Mouse (Mus musculus) cerebellum, postnatal 25 days (tissue): ENCODE data around the gene Olfr466.

ENCODE experiments used
- DNase-seq, 2 experiments: peaks; one replicate each; pipeline ENCODE4 v3.0.0; 2021; ENCODE audit warnings: mixed read lengths in 2 of 2

Olfr466 gene

DNA sequence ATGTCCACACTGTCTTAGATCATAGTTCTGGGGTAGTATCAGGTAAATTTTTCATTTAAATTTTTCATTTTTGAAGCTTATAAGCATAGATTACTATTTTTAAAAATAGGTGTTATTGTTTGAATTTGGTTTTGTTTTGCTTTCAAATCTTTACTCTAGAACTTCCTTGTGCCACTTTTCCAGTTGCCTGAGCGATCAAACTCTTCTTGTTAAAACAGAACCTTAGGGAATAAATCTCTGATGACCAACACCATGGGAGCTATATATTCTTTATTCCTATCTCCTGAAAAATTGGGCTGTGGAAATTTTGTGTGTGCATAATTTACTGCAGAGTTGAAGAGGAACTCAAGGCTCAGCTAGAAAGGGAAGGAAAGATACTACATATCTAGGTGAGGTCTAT, at the start of gene Olfr466:
TSS of gene Olfr466 (plus strand) at position 301 of the 400 bp plus-strand sequence.
- no peak for DNase-seq

DNA sequence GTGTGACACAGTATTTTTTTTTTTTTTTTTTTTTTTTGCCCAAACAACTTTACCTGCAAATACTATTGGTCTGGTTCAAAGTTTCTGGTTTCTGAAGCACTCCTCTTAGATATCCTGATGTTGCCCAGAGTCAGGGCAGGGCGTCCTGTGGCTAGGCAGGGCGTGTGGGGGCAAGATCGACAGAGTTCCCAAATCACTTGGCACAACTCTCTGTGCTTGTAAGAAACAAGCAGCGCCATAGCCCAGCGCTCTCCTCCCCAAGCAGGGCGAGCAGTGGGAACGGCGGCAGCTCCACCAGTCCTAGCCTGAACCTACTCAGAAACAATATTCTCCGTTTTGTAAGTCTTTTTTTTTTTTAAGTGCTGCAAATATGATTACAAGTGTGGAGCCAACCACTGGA, 49.4 kb upstream of the Olfr466 start:
- DNase-seq = no peak

DNA sequence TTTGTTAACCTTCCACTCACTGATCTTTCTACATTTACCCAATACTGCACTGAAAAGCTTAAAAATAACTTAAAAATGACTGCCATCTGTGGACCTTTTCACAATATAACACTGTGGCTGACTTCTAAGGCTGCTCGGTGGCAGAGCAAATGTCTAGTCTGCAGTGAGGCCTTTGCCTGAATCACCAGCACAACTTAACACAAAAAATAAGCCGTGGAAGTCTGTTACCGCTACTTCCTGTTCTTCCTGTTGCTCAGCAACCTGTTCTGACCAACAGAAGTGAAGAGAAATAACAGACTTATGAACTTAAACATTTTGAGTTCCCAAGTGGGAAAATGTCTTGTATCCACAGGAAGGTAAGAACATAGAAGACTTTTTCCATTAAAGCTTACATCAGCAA, 48.8 kb upstream of the Olfr466 start:
- no peak for DNase-seq

DNA sequence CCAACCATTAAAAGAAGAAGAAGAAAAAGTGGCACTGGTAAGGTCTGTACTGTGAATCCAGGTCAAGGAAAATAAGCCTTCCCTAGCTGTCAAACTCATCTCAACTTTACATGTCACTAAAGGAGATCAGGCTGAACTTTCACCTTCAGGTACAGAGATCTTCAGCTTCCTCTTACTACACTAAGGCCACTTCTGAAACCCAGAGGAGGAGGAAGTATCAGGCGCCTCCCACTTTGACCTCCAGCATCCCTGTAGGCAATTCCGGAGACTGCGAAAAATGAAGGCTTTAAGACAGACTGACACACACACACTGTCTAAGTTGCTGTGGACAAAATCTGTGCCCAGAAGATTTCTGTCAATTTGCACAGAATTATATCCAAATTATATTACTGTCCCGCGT, 38.1 kb upstream of the Olfr466 start:
- peak in 1 of 2 experiments; percentile 4 for DNase-seq

DNA sequence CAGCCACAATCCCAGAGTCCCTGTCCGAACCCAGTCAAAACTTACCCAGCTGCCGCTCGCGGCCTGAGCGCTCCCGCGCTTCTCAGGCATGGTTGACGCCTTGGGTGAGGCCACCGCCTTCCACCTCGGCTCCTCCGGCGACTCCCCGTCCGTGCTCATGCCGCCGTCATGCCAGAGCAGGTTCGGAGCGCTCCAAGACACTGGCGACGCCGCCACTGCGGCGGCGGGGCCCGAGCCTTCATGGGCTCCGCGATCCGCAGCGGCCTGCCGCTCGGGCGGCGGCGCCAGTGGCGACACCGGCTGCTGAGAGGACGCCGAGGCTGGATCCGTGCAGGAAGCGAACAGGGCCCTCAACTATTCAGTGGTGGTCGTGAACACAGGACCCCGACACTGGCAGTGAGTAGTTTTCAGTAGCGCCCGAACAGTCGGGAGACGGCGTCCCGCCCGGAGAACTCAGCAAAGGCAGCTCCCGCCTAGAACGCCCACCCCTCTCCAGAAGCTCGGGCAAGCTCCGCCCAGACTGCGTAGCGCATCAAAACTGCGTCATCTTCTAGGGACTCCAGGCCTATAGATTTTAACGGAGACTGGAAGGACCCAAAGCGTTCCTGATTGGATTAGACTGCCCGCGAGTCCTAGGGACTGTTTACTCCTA, 37.5 kb upstream of the Olfr466 start, which contains the start of gene Mfsd14b:
TSS of gene Mfsd14b (minus strand) at position 517 of the 652 bp plus-strand sequence.
- peak; percentile 92 to 93 for DNase-seq

DNA sequence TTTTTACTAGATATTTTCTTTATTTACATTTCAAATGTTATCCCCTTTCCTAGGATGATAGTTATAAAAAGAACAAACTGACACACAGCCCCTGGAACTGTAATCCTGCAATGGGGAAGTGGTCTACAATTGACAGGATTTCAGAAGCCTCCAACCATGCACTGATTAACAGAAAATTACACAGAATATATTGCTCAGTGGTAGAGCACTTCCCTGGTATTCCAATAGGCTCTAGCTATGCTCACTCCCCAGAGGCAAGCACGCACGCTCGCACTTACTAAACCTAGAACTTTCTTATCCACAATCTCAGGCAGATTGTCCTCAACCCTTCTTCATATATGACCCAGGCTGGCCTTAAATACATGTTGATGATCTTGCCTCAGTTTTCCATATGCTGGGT, 36.8 kb upstream of the Olfr466 start:
- DNase-seq = peak in 1 of 2 experiments; percentile 10

DNA sequence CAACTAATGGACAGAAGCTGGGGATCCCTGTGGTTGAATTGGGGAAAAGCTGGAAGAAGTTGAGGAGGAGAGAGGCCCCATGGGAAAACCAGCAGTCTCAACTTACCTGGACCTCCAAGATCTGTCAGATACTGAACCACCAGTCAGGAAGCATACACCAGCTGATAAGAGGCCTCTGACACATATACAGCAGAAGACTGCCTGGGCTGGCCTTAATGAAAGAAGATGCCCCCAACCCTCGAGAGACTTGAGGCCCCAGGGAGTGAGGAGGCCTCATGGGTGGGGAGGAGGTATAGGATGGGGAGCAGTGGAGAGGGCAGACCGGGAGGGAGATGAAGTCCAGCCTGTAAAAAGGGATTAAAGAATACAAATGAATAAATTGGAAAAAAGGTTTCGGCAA, 29.1 kb upstream of the Olfr466 start:
- DNase-seq = no peak

DNA sequence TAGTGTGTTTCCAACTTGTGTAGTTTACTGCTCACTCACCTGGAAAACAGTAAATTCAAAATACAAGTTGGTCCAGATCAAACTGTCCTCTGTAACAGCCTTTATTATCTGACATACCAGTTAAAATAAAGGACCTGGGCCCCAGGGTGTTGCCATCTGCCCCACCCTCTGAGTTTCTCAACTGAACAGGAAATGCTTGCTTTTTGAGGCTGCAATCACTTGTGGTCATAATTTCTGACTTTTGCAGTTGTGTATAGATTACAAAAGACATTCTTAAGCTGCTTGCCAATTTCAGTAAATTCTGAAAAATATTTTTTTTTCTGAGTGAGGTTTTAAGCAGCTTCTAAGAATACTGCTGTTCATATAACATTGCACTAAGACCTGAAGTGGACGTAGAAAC, 27.9 kb upstream of the Olfr466 start:
- DNase-seq = no peak

DNA sequence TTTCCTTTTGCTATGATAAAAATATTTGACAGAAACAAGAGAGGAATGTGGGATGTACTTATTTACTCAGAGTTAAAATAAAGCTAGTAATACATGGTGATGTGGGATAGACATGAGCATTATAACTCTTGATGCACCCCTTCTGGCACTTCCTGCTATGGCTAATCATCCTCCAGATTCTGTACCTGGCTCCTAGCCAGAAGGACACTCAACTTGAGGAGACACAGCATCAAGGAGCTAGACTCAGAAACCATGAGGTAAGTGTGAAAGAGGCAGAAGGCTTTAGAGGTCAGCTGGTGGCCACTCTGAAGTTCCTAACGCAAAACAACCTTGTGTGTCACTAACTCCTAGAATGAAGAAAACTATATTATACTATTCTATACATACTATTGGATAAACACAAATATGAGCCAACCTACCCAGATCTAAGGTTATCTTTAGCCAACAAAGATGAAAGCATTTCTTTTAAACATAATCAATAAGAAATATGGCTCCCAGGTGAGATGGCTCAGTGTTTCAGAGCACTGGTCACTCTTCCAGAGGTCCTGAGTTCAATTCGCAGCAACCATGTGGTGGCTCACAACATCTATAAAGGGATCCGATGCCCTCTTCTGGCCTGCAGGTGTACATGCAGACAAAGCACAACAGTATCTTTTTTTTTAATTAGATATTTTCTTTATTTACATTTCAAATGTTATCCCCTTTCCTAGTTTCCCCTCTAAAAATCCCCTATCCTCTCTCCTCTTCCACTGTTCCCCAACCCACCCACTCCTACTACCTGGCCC, 22.8 kb upstream of the Olfr466 start:
- DNase-seq = no peak

DNA sequence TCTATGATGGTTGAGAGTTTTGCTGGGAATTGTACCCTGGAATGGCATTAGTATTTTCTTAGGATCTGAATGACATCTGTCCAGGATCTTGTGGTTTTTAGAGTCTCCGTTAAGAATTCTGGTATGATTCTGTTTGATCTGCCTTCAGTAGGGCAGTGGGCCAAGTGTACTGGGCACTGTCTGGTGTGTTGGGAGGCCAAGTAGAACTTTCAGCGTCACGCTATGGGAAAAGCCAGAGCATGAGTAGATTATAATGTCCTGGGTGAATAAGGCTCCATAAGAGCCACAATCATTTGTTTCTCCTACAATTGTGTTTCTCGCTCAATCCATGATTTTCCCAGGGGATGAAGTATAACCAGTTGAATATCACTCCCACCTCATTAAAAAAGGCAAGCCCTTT, 12.3 kb upstream of the Olfr466 start, which contains the start of gene Olfr465-ps1:
TSS of gene Olfr465-ps1 (plus strand) at position 301 of the 400 bp plus-strand sequence.
- no peak for DNase-seq

DNA sequence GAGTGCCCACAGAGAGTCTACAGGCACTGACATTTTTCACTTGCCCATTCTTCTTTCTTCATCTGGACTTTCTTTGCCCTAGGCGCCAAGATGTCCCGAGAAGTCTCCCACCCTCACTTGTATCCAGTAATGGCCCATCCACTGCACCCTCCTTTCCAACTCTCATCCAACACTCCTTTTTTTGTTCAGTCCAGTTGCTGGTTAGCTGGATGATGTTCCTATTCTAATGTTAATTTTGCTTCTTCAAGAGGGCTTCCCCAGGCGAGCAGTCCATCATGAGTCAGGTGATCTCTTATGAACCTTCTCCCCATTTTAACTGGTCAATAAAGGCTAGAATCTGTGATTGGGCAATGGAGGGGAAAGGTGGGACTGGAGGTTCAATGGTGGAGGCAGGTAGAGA, 24.1 kb downstream of the Olfr466 start:
- DNase-seq = no peak

DNA sequence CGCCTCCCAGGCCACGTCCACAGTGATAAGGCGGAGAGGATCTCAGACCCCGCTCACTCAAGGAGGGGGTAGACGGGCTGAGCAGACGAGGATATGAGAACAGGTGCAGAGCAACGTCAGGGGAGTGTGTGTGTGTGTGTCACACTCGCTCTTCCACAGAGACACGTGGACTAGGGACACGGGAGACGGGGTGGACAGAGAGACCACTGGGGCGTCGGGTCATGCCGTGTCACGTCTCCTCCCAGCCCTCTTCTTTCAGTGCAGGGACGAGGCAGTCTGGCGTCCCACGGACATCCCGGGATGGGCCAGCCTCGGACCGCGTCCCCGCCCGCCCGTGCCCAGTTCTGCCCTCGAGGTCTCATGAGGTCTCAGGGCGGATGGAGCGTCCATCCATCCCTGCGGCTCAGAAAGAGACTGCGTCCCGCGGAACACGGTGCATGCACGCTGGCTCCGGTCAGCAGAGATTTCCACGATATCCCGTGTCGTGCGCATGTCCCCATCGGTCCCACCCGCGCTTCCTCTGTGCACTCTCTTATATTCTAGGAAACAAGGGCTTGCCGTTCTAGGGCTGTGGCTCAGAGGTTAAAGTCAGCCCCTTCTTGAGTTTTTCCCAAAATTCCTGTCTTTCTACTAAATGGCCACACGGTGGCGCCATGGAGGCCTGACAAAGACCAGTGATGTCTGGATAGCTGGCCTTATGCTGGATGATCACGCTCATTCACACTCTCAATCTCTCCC, 25.9 kb downstream of the Olfr466 start:
- DNase-seq = peak; percentile 14 to 33

DNA sequence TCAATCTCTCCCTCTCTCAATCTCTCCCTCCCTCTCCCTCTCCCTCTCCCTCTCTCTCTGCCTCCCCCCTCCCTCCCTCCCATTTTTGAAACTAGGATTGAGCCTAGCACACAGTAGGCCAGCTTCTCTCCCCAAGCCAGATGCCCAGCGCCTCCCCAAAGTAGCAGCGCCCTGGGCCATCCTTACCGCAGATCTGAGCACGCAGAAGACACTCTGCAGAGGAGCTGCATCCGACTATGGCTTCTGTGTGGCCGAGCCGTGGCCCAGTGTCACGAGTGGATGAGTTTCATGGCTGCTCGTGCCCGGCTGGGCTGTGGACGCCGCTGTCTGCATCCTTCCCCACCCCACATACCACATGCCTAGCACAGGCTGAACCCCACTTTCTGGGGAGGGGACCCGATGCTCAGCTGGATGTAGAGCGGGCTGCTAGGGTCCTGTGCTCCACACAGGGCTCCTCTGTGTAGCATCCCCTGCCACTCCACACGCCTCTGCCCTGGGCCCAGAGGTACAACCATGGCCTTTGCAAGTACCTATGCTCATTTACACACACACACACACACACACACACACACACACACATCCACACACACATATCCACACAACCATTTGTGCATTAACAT, 26.5 kb downstream of the Olfr466 start:
- no peak for DNase-seq

DNA sequence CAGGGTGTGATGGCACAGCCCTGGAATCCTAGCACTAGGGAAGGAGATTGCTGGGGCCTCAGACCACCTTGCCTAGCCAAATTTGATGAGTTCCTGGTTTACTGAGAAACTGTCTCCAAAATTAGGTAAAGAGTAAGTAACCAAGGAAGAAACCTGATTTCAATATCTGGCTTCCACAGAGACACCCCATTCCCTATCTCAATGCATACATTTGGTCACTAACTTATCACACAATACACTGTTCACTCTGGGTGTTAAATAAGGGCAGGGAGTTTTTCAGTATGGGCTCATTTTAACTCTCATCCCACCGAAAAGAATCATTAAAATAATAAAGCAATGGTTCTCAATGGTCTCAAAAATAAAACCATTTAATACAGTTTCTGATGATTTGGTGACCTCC, 50.6 kb downstream of the Olfr466 start:
- no peak for DNase-seq
